Mouse (Mus musculus): ENCODE measurements around the gene Homez. TPM values are rescaled to one million over a fixed set of nuclear protein-coding genes. Genes with fewer than 3 reads are reported as not detected.

Homez gene
- polyA plus RNA-seq (2012; rRNA removed), result 8.7 and 9.0 TPM in 2 replicates

- DNase-seq (ENCODE audit: extremely low spot score in 1 of 2, low spot score in 1 of 2), result no peak
Measured at GRCm38 (mm10) chr14:54870861-54871260, at the start of gene Homez. Homez (minus strand) TSS chr14:54870961.

GRCm38 (mm10) chr14:54920076-54920685, 49.4 kb upstream of the Homez start:
- DNase-seq (ENCODE audit: extremely low spot score in 1 of 2, low spot score in 1 of 2), result no peak

- DNase-seq (ENCODE audit: extremely low spot score in 1 of 2, low spot score in 1 of 2), result no peak
Measured at GRCm38 (mm10) chr14:54913343-54913742, 42.6 kb upstream of the Homez start.

GRCm38 (mm10) chr14:54912886-54913285, 42.1 kb upstream of the Homez start, which contains the start of gene Slc22a17:
Slc22a17 (minus strand) TSS chr14:54913132.
- peak; percentile 61 to 88 for DNase-seq (ENCODE audit: extremely low spot score in 1 of 2, low spot score in 1 of 2)

GRCm38 (mm10) chr14:54912109-54912850, 41.5 kb upstream of the Homez start:
- no peak for DNase-seq (ENCODE audit: extremely low spot score in 1 of 2, low spot score in 1 of 2)

- no peak for DNase-seq (ENCODE audit: extremely low spot score in 1 of 2, low spot score in 1 of 2)
Measured at GRCm38 (mm10) chr14:54908682-54909081, 37.9 kb upstream of the Homez start.

GRCm38 (mm10) chr14:54903641-54904040, 32.9 kb upstream of the Homez start:
- no peak for DNase-seq (ENCODE audit: extremely low spot score in 1 of 2, low spot score in 1 of 2)

- DNase-seq (ENCODE audit: extremely low spot score in 1 of 2, low spot score in 1 of 2), result peak; percentile 79 to 94
Measured at GRCm38 (mm10) chr14:54900383-54900782, 29.6 kb upstream of the Homez start.

GRCm38 (mm10) chr14:54897445-54897844, 26.7 kb upstream of the Homez start:
- no peak for DNase-seq (ENCODE audit: extremely low spot score in 1 of 2, low spot score in 1 of 2)

GRCm38 (mm10) chr14:54894296-54895151, 23.8 kb upstream of the Homez start:
- DNase-seq (ENCODE audit: extremely low spot score in 1 of 2, low spot score in 1 of 2), result peak in 1 of 2 experiments; percentile 40

- DNase-seq (ENCODE audit: extremely low spot score in 1 of 2, low spot score in 1 of 2), result peak; percentile 99 to 100
Measured at GRCm38 (mm10) chr14:54893651-54894181, 23.0 kb upstream of the Homez start.

GRCm38 (mm10) chr14:54892200-54892599, 21.4 kb upstream of the Homez start, which contains the start of gene Pabpn1:
Pabpn1 (plus strand) TSS chr14:54892500.
- DNase-seq (ENCODE audit: extremely low spot score in 1 of 2, low spot score in 1 of 2), result no peak

GRCm38 (mm10) chr14:54885309-54885708, 14.5 kb upstream of the Homez start:
- DNase-seq (ENCODE audit: extremely low spot score in 1 of 2, low spot score in 1 of 2), result no peak

GRCm38 (mm10) chr14:54884022-54884712, 13.4 kb upstream of the Homez start:
- DNase-seq (ENCODE audit: extremely low spot score in 1 of 2, low spot score in 1 of 2), result no peak

GRCm38 (mm10) chr14:54883154-54884021, 12.6 kb upstream of the Homez start, which contains the start of the genes Bcl2l2 and Gm20521:
Bcl2l2 (plus strand) TSS chr14:54883377.
Gm20521 (plus strand) TSS chr14:54883441.
- DNase-seq (ENCODE audit: extremely low spot score in 1 of 2, low spot score in 1 of 2), result peak in 1 of 2 experiments; percentile 73

- DNase-seq (ENCODE audit: extremely low spot score in 1 of 2, low spot score in 1 of 2), result peak in 1 of 2 experiments; percentile 60
Measured at GRCm38 (mm10) chr14:54877048-54877715, 6.4 kb upstream of the Homez start, which contains the start of gene Ppp1r3e. Ppp1r3e (minus strand) TSS chr14:54877550.

GRCm38 (mm10) chr14:54876539-54877047, 5.8 kb upstream of the Homez start:
- peak; percentile 74 to 90 for DNase-seq (ENCODE audit: extremely low spot score in 1 of 2, low spot score in 1 of 2)
